Mouse (Mus musculus): ENCODE results near the gene Thy1. TPM values are rescaled to one million over a fixed set of nuclear protein-coding genes. Genes with fewer than 3 reads are reported as not detected.

Gene Thy1
- not detected for polyA plus RNA-seq (2014; fragmentation: Illumina TruSeq; extraction: RNeasy Lipid Tissue Mini Kit (QIAGEN cat#74804); ENCODE audit: low read depth, low replicate concordance)

GRCm38 (mm10) chr9:44042836-44043707, at the start of gene Thy1:
Thy1 (plus strand) TSS chr9:44043384.

GRCm38 (mm10) chr9:44066785-44067225, 23.6 kb downstream of the Thy1 start, which contains the start of gene Usp2:
Usp2 (plus strand) TSS chr9:44067021.

Other genes starting within 250 kb of the Thy1 start
- 23.0 TPM for gene Usp2, start 23.6 kb downstream of the Thy1 start, polyA plus RNA-seq (2014; fragmentation: Illumina TruSeq; extraction: RNeasy Lipid Tissue Mini Kit (QIAGEN cat#74804); ENCODE audit: low read depth, low replicate concordance)
- 0.12 TPM for gene Mfrp, start 58.3 kb downstream of the Thy1 start, polyA plus RNA-seq (2014; fragmentation: Illumina TruSeq; extraction: RNeasy Lipid Tissue Mini Kit (QIAGEN cat#74804); ENCODE audit: low read depth, low replicate concordance)
- gene C1qtnf5, start 63.9 kb downstream of the Thy1 start, polyA plus RNA-seq (2014; fragmentation: Illumina TruSeq; extraction: RNeasy Lipid Tissue Mini Kit (QIAGEN cat#74804); ENCODE audit: low read depth, low replicate concordance) = not detected
- 0.24 TPM for gene Gm49380, start 70.1 kb downstream of the Thy1 start, polyA plus RNA-seq (2014; fragmentation: Illumina TruSeq; extraction: RNeasy Lipid Tissue Mini Kit (QIAGEN cat#74804); ENCODE audit: low read depth, low replicate concordance)
- 1.7 TPM for gene Rnf26, start 70.1 kb downstream of the Thy1 start, polyA plus RNA-seq (2014; fragmentation: Illumina TruSeq; extraction: RNeasy Lipid Tissue Mini Kit (QIAGEN cat#74804); ENCODE audit: low read depth, low replicate concordance)
- 6.2 TPM for gene Mcam, start 91.1 kb downstream of the Thy1 start, polyA plus RNA-seq (2014; fragmentation: Illumina TruSeq; extraction: RNeasy Lipid Tissue Mini Kit (QIAGEN cat#74804); ENCODE audit: low read depth, low replicate concordance)
- gene Cbl, start 190.7 kb downstream of the Thy1 start, polyA plus RNA-seq (2014; fragmentation: Illumina TruSeq; extraction: RNeasy Lipid Tissue Mini Kit (QIAGEN cat#74804); ENCODE audit: low read depth, low replicate concordance) = 16.9 TPM
- not detected for gene Ccdc153, start 197.3 kb downstream of the Thy1 start, polyA plus RNA-seq (2014; fragmentation: Illumina TruSeq; extraction: RNeasy Lipid Tissue Mini Kit (QIAGEN cat#74804); ENCODE audit: low read depth, low replicate concordance)
- 9.0 TPM for gene Pdzd3, start 208.1 kb downstream of the Thy1 start, polyA plus RNA-seq (2014; fragmentation: Illumina TruSeq; extraction: RNeasy Lipid Tissue Mini Kit (QIAGEN cat#74804); ENCODE audit: low read depth, low replicate concordance)
- 0.12 TPM for gene Nlrx1, start 225.2 kb downstream of the Thy1 start, polyA plus RNA-seq (2014; fragmentation: Illumina TruSeq; extraction: RNeasy Lipid Tissue Mini Kit (QIAGEN cat#74804); ENCODE audit: low read depth, low replicate concordance)
- gene Abcg4, start 245.2 kb downstream of the Thy1 start, polyA plus RNA-seq (2014; fragmentation: Illumina TruSeq; extraction: RNeasy Lipid Tissue Mini Kit (QIAGEN cat#74804); ENCODE audit: low read depth, low replicate concordance) = not detected